Comparison of ENCODE assay signal across 8 mouse cellular contexts in the genomic region with DNA sequence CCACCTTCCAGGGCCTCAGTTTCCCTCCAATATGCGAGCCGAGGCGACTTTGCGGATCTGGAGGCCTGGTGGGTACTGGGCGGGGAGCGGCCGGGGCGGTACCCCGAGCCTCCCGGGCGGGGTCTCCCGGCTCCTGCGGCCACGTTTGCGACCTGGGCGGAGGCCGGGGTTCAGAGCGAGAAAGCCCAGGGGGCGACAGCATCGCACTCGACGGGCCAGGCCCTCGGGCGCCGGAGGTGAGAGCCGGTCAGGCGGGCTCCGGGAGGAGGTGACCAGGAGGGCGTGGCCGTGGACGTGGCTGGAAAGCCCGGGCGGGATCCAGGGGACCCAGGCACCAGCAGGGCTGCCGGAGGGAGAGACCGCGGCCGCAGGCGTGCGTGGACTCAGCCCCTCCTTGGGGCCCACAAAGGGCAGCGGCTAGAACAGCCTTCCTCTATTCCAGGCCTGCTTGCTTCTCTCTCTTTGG. TPM values are rescaled to one million over a fixed set of nuclear protein-coding genes. Genes with fewer than 3 reads are reported as not detected.
DNase-seq lines count a peak whose midpoint lies in the region; ATAC-seq and TF ChIP-seq lines count a peak whose summit lies in the region.

No protein-coding gene starts in this region.

- TF ChIP-seq POLR2A in liver, adult 2 months (IDR thresholded peaks at IDR 0.05; ENCODE audit: extremely low read depth, insufficient read depth, low read length) = no peak

- H3K4me2 ChIP-seq in forebrain, postnatal 0 days (ENCODE audit: low read depth) = peak overlapping the region; percentile 40
- H3K4me2 ChIP-seq in hindbrain, embryonic 12.5 days (replicated peaks) = peak overlapping the region; percentile 54
- peak overlapping the region; percentile 43 for H3K4me2 ChIP-seq in midbrain, postnatal 0 days (ENCODE audit: low read depth, low read length, poor library complexity, severe bottlenecking)

- no peak for ATAC-seq in forebrain, postnatal 0 days
- ATAC-seq in hindbrain, embryonic 12.5 days (ENCODE audit: low FRiP score) = no peak
- no peak for ATAC-seq in midbrain, postnatal 0 days (ENCODE audit: low FRiP score)

- no peak for TF ChIP-seq CTCF in forebrain, postnatal 0 days (IDR thresholded peaks at IDR 0.05; ENCODE audit: low read depth)
- TF ChIP-seq CTCF in liver, adult 2 months (IDR thresholded peaks at IDR 0.05; ENCODE audit: low read depth, low read length) = no peak
- TF ChIP-seq CTCF in midbrain, postnatal 0 days (IDR thresholded peaks at IDR 0.05) = no peak

- WGBS in forebrain, postnatal 0 days = 6% methylated on average over 40 of the region's 40 CpGs
- WGBS in hindbrain, embryonic 12.5 days = 2% methylated on average over 40 of the region's 40 CpGs
- WGBS in liver, adult 2 months = 11% methylated on average over 40 of the region's 40 CpGs
- WGBS in midbrain, postnatal 0 days = 4% methylated on average over 40 of the region's 40 CpGs

- H3K36me3 ChIP-seq in forebrain, postnatal 0 days (ENCODE audit: insufficient read depth) = no peaks in the 10 kb centered on the region
- 0 out of 2 replicates have a peak, but pooled peaks cover under 1% of the 10 kb centered on the region for H3K36me3 ChIP-seq in hindbrain, embryonic 12.5 days
- no peaks in the 10 kb centered on the region for H3K36me3 ChIP-seq in liver, adult 2 months (ENCODE audit: control insufficient read depth, insufficient read depth, low read length)
- H3K36me3 ChIP-seq in midbrain, postnatal 0 days (ENCODE audit: insufficient read depth, low read length) = no peaks in the 10 kb centered on the region

- no peak overlapping the region for H3K27ac ChIP-seq in forebrain, postnatal 0 days (ENCODE audit: low read depth, low read length)
- H3K27ac ChIP-seq in hindbrain, embryonic 12.5 days = 0 out of 2 replicates have a peak overlapping the region, but pooled peaks have one; percentile 13
- no peak overlapping the region for H3K27ac ChIP-seq in liver, adult 2 months (replicated peaks; ENCODE audit: insufficient read depth, low read depth, low read length)
- no peak overlapping the region for H3K27ac ChIP-seq in midbrain, postnatal 0 days (ENCODE audit: low read depth, low read length)

- DNase-seq in kidney, adult 11 months = peak; percentile 34
- DNase-seq in kidney, adult 8-10 months = no peak
- no peak for DNase-seq in forebrain, postnatal 0 days
- no peak for DNase-seq in liver, adult 2 months (ENCODE audit: extremely low read depth, low read depth, low spot score)
- DNase-seq in midbrain, postnatal 0 days (ENCODE audit: low spot score) = no peak
- peak; percentile 67 for DNase-seq in thymus, postnatal 4 days
- no peak for DNase-seq in layer of hippocampus, postnatal 25 days (ENCODE audit: extremely low spot score in 1 of 2, low spot score in 1 of 2)

- H3K4me3 ChIP-seq in forebrain, postnatal 0 days (ENCODE audit: low read depth, low read length) = peak overlapping the region; percentile 1; the same call in 1 of the 2 replicates
- H3K4me3 ChIP-seq in hindbrain, embryonic 12.5 days = peak overlapping the region; percentile 34
- H3K4me3 ChIP-seq in liver, adult 2 months (ENCODE audit: insufficient read depth, low read depth, low read length) = peak overlapping the region; percentile 51
- peak overlapping the region; percentile 13; the same call in 1 of the 2 replicates for H3K4me3 ChIP-seq in midbrain, postnatal 0 days (ENCODE audit: low read depth, low read length)

- H3K27me3 ChIP-seq in forebrain, postnatal 0 days (ENCODE audit: insufficient read depth, low read length) = peaks cover 7% of the 10 kb centered on the region; the same call in 1 of the 2 replicates
- peaks cover 23% of the 10 kb centered on the region for H3K27me3 ChIP-seq in hindbrain, embryonic 12.5 days
- no peaks in the 10 kb centered on the region for H3K27me3 ChIP-seq in liver, adult 2 months (ENCODE audit: control insufficient read depth, insufficient read depth, low read length)
- peaks cover 9% of the 10 kb centered on the region; the same call in 1 of the 2 replicates for H3K27me3 ChIP-seq in midbrain, postnatal 0 days (ENCODE audit: insufficient read depth, low read length)

- 0 out of 2 replicates have a peak overlapping the region, but pooled peaks have one; percentile 39 for H3K9ac ChIP-seq in forebrain, postnatal 0 days
- peak overlapping the region; percentile 61 for H3K9ac ChIP-seq in hindbrain, embryonic 12.5 days
- H3K9ac ChIP-seq in liver, adult 2 months (ENCODE audit: low read depth, low read length) = peak overlapping the region; percentile 63
- peak overlapping the region; percentile 29; the same call in 1 of the 2 replicates for H3K9ac ChIP-seq in midbrain, postnatal 0 days (replicated peaks; ENCODE audit: low read length, poor library complexity, severe bottlenecking)

- no peaks in the 10 kb centered on the region for H3K9me3 ChIP-seq in forebrain, postnatal 0 days (ENCODE audit: low read length)
- no peaks in the 10 kb centered on the region for H3K9me3 ChIP-seq in hindbrain, embryonic 12.5 days (replicated peaks)
- H3K9me3 ChIP-seq in midbrain, postnatal 0 days (ENCODE audit: low read length) = no peaks in the 10 kb centered on the region

- no peaks in the 10 kb centered on the region for H3K79me2 ChIP-seq in liver, adult 2 months (ENCODE audit: control insufficient read depth, insufficient read depth, low read length)

- H3K4me1 ChIP-seq in forebrain, postnatal 0 days (ENCODE audit: insufficient read depth) = peaks cover 6% of the 10 kb centered on the region
- peaks cover 30% of the 10 kb centered on the region for H3K4me1 ChIP-seq in hindbrain, embryonic 12.5 days
- H3K4me1 ChIP-seq in liver, adult 2 months (ENCODE audit: control insufficient read depth, insufficient read depth, low read length) = peaks cover 4% of the 10 kb centered on the region; the same call in 1 of the 2 replicates
- peaks cover 7% of the 10 kb centered on the region for H3K4me1 ChIP-seq in midbrain, postnatal 0 days (ENCODE audit: insufficient read depth, low read length)

RNA-seq across cellular contexts. Expression of a gene that starts 2.3 kb away (rescaled TPM):
- total RNA-seq in forebrain, postnatal 0 days (2014; rRNA removed) = 167 and 208 TPM in 2 replicates
- polyA plus RNA-seq in forebrain, postnatal 0 days (2015; fragmentation: Nextera tagmentation; extraction: Ambion mirVana) = 337 and 359 TPM in 2 replicates
- 250 and 259 TPM in 2 replicates for polyA plus RNA-seq in hindbrain, embryonic 12.5 days (2016; fragmentation: Nextera tagmentation; extraction: Ambion mirVana)
- 137 and 141 TPM in 2 replicates for total RNA-seq in liver, adult 2 months (2014; rRNA removed)
- polyA plus RNA-seq in liver, adult 2 months (2012; rRNA removed) = 165 and 186 TPM in 2 replicates
- total RNA-seq in midbrain, postnatal 0 days (2014; rRNA removed) = 186 and 226 TPM in 2 replicates
- polyA plus RNA-seq in midbrain, postnatal 0 days (2015; fragmentation: Nextera tagmentation; extraction: Ambion mirVana) = 352 and 383 TPM in 2 replicates
- 100 to 1,000 TPM; 139 to 150 TPM for total RNA-seq in layer of hippocampus, postnatal 25 days (2021)

RNA-seq across cellular contexts. Expression of a gene that starts 2.3 kb away (rescaled TPM):
- total RNA-seq in forebrain, postnatal 0 days (2014; rRNA removed) = 1.4 and 3.5 TPM in 2 replicates
- polyA plus RNA-seq in forebrain, postnatal 0 days (2015; fragmentation: Nextera tagmentation; extraction: Ambion mirVana) = 0.83 and 1.1 TPM in 2 replicates
- 5.3 and 6.2 TPM in 2 replicates for polyA plus RNA-seq in hindbrain, embryonic 12.5 days (2016; fragmentation: Nextera tagmentation; extraction: Ambion mirVana)
- total RNA-seq in liver, adult 2 months (2014; rRNA removed) = 0.09 and 0.54 TPM in 2 replicates
- 0.10 and 0.19 TPM in 2 replicates for polyA plus RNA-seq in liver, adult 2 months (2012; rRNA removed)
- 0.28 and 1.5 TPM in 2 replicates for total RNA-seq in midbrain, postnatal 0 days (2014; rRNA removed)
- 0.82 and 0.88 TPM in 2 replicates for polyA plus RNA-seq in midbrain, postnatal 0 days (2015; fragmentation: Nextera tagmentation; extraction: Ambion mirVana)
- under 1 TPM; 0.66 to 0.92 TPM for total RNA-seq in layer of hippocampus, postnatal 25 days (2021)

RNA-seq across cellular contexts. Expression of a gene that starts 2.3 kb away (rescaled TPM):
- total RNA-seq in forebrain, postnatal 0 days (2014; rRNA removed) = 27.0 and 47.5 TPM in 2 replicates
- 26.7 and 33.7 TPM in 2 replicates for polyA plus RNA-seq in forebrain, postnatal 0 days (2015; fragmentation: Nextera tagmentation; extraction: Ambion mirVana)
- polyA plus RNA-seq in hindbrain, embryonic 12.5 days (2016; fragmentation: Nextera tagmentation; extraction: Ambion mirVana) = 26.7 and 29.7 TPM in 2 replicates
- 29.6 and 30.1 TPM in 2 replicates for total RNA-seq in liver, adult 2 months (2014; rRNA removed)
- polyA plus RNA-seq in liver, adult 2 months (2012; rRNA removed) = 61.9 and 67.0 TPM in 2 replicates
- total RNA-seq in midbrain, postnatal 0 days (2014; rRNA removed) = 36.6 and 38.0 TPM in 2 replicates
- 25.0 and 30.8 TPM in 2 replicates for polyA plus RNA-seq in midbrain, postnatal 0 days (2015; fragmentation: Nextera tagmentation; extraction: Ambion mirVana)
- total RNA-seq in layer of hippocampus, postnatal 25 days (2021) = 10 to 100 TPM; 33.1 to 36.7 TPM

RNA-seq across cellular contexts. Expression of a gene that starts 13.1 kb away (rescaled TPM):
- total RNA-seq in forebrain, postnatal 0 days (2014; rRNA removed) = 271 and 465 TPM in 2 replicates
- polyA plus RNA-seq in forebrain, postnatal 0 days (2015; fragmentation: Nextera tagmentation; extraction: Ambion mirVana) = 416 and 528 TPM in 2 replicates
- 266 and 295 TPM in 2 replicates for polyA plus RNA-seq in hindbrain, embryonic 12.5 days (2016; fragmentation: Nextera tagmentation; extraction: Ambion mirVana)
- total RNA-seq in liver, adult 2 months (2014; rRNA removed) = 931 and 1,175 TPM in 2 replicates
- 441 and 456 TPM in 2 replicates for polyA plus RNA-seq in liver, adult 2 months (2012; rRNA removed)
- total RNA-seq in midbrain, postnatal 0 days (2014; rRNA removed) = 241 and 287 TPM in 2 replicates
- polyA plus RNA-seq in midbrain, postnatal 0 days (2015; fragmentation: Nextera tagmentation; extraction: Ambion mirVana) = 481 and 482 TPM in 2 replicates
- 100 to 1,000 TPM; 202 to 220 TPM for total RNA-seq in layer of hippocampus, postnatal 25 days (2021)

RNA-seq across cellular contexts. Expression of a gene that starts 39.0 kb away (rescaled TPM):
- 2.1 and 3.1 TPM in 2 replicates for total RNA-seq in forebrain, postnatal 0 days (2014; rRNA removed)
- 1.8 and 1.9 TPM in 2 replicates for polyA plus RNA-seq in forebrain, postnatal 0 days (2015; fragmentation: Nextera tagmentation; extraction: Ambion mirVana)
- polyA plus RNA-seq in hindbrain, embryonic 12.5 days (2016; fragmentation: Nextera tagmentation; extraction: Ambion mirVana) = 4.0 and 4.8 TPM in 2 replicates
- total RNA-seq in liver, adult 2 months (2014; rRNA removed) = 83.3 and 105 TPM in 2 replicates
- polyA plus RNA-seq in liver, adult 2 months (2012; rRNA removed) = 316 and 337 TPM in 2 replicates
- 1.6 and 2.4 TPM in 2 replicates for total RNA-seq in midbrain, postnatal 0 days (2014; rRNA removed)
- polyA plus RNA-seq in midbrain, postnatal 0 days (2015; fragmentation: Nextera tagmentation; extraction: Ambion mirVana) = 1.7 and 2.2 TPM in 2 replicates
- total RNA-seq in layer of hippocampus, postnatal 25 days (2021) = 10 to 100 TPM; 40.3 to 41.1 TPM

Comparison
In these comparisons a context has a peak if more than half of its experiments do, and no peak if none do; other contexts are left out.
1. DNase-seq: peak in kidney, adult 11 months (single experiment) and thymus, postnatal 4 days (single experiment); none in kidney, adult 8-10 months (0 of 2), forebrain, postnatal 0 days (single experiment), liver, adult 2 months (single experiment), midbrain, postnatal 0 days (single experiment) and layer of hippocampus, postnatal 25 days (0 of 2).
2. H3K4me3 ChIP-seq: peak in every context shown above with its lines; median percentile 51 in liver, adult 2 months; 34 in hindbrain, embryonic 12.5 days; 13 in midbrain, postnatal 0 days; 1 in forebrain, postnatal 0 days.
3. Peak in every context shown above with its lines, with median percentiles within 50 percentile points of each other: H3K4me2 ChIP-seq and H3K9ac ChIP-seq.